Mouse (Mus musculus): ENCODE data around the gene Hist1h4d.
"Not testable (repeated sequence)": the region's sequence is repeated elsewhere in the genome, so short reads cannot be mapped to it uniquely, and the experiment has no call there.

- not testable (repeated sequence) for TF ChIP-seq CTCF (IDR thresholded peaks at IDR 0.05; ENCODE audit: extremely low read depth, insufficient read depth, insufficient read length, insufficient replicate concordance); POLR2A (IDR thresholded peaks at IDR 0.05; ENCODE audit: low read depth, low read length)
Observed at GRCm38 (mm10) chr13:23573898-23574524, 7.4 kb upstream of the Hist1h4d start, which contains the start of the genes Hist1h2bf and Hist1h2ad.

All from spleen, adult 2 months (tissue).